Mouse (Mus musculus) MEL (cell line): Measurements from ENCODE around the gene Galns. TPM values are rescaled to one million over a fixed set of nuclear protein-coding genes. Genes with fewer than 3 reads are reported as not detected.

Experiments used
- DNase-seq: peaks from one replicate; pipeline ENCODE4 v3.0.0; 2011; ENCODE audit warnings: low read depth, low spot score
- H3K27ac ChIP-seq: 2 replicates; pipeline ENCODE4 v1.5.1; 2012; ENCODE audit warnings: low read depth, mild to moderate bottlenecking, control low read depth, low read length, moderate library complexity; ENCODE audit not compliant: control insufficient read depth
- H3K27me3 ChIP-seq, 2 experiments: fragments of 150-350 bp in 1 of 2; sonication (generic) in 1 of 2; 2 replicates each; pipeline ENCODE4 v1.6.1; 2012; ENCODE audit warnings: low read length in 2 of 2, mild to moderate bottlenecking in 2 of 2, improper control_type of control experiment in 1 of 2, moderate library complexity in 1 of 2; ENCODE audit not compliant: insufficient read depth in 2 of 2, control insufficient read depth in 1 of 2
- H3K36me3 ChIP-seq, 2 experiments: 2 replicates each; pipeline ENCODE4 v1.6.1; 2012 to 2014; ENCODE audit warnings: low read length in 2 of 2, improper control_type of control experiment in 1 of 2, inconsistent platforms in 1 of 2, mild to moderate bottlenecking in 1 of 2; ENCODE audit not compliant: insufficient read depth in 2 of 2, control insufficient read depth in 1 of 2
- H3K4me1 ChIP-seq, 2 experiments: fragments of 150-350 bp in 1 of 2; sonication (generic) in 1 of 2; 2 replicates each; pipeline ENCODE4 v1.6.1; 2012; ENCODE audit warnings: low read length in 2 of 2, improper control_type of control experiment in 1 of 2, mild to moderate bottlenecking in 1 of 2; ENCODE audit not compliant: insufficient read depth in 2 of 2, control insufficient read depth in 1 of 2
- H3K4me3 ChIP-seq, 2 experiments: fragments of 150-350 bp in 1 of 2; sonication (generic) in 1 of 2; 2 replicates each; pipeline ENCODE4 v1.5.1; 2012; ENCODE audit warnings: low read depth in 2 of 2, low read length in 2 of 2, mild to moderate bottlenecking in 2 of 2, moderate library complexity in 2 of 2, control low read depth in 1 of 2, improper control_type of control experiment in 1 of 2; ENCODE audit not compliant: control insufficient read depth in 1 of 2, insufficient read depth in 1 of 2
- H3K79me2 ChIP-seq: 2 replicates; pipeline ENCODE4 v1.6.1; 2012; ENCODE audit warnings: mild to moderate bottlenecking, low read length, moderate library complexity; ENCODE audit not compliant: control insufficient read depth, poor library complexity, insufficient read depth
- H3K9ac ChIP-seq: 2 replicates; pipeline ENCODE4 v1.6.1; 2012; ENCODE audit warnings: low read depth, mild to moderate bottlenecking, control low read depth, low read length, moderate library complexity; ENCODE audit not compliant: control insufficient read depth, poor library complexity, severe bottlenecking
- H3K9me3 ChIP-seq: fragments of 150-350 bp; sonication (generic); replicated peaks from 2 replicates; pipeline ENCODE4 v1.6.1; 2012; ENCODE audit warnings: mild to moderate bottlenecking, low read length, improper control_type of control experiment, moderate library complexity; ENCODE audit not compliant: insufficient read depth
- BHLHE40 ChIP-seq: IDR thresholded peaks from 2 replicates; pipeline ENCODE4 v1.6.1; 2012; ENCODE audit warnings: low read depth, mild to moderate bottlenecking, inconsistent platforms, low read length, improper control_type of control experiment, borderline replicate concordance
- CTCF ChIP-seq, 3 experiments: IDR thresholded peaks in 2 of 3; conservative IDR thresholded peaks in 1 of 3; 2 replicates each; pipeline ENCODE4 v1.5.1; 2011 to 2012; ENCODE audit warnings: low read length in 3 of 3, low read depth in 2 of 3, mild to moderate bottlenecking in 2 of 3, improper control_type of control experiment in 1 of 3, inconsistent platforms in 1 of 3, mixed read lengths in 1 of 3, moderate library complexity in 1 of 3; ENCODE audit not compliant: control insufficient read depth in 1 of 3, insufficient read depth in 1 of 3, poor library complexity in 1 of 3, severe bottlenecking in 1 of 3
- EP300 ChIP-seq, 2 experiments: IDR thresholded peaks; 2 replicates each; pipeline ENCODE4 v1.6.1; 2011; ENCODE audit warnings: improper control_type of control experiment in 2 of 2, low read length in 2 of 2, low read depth in 1 of 2, mild to moderate bottlenecking in 1 of 2
- HCFC1 ChIP-seq: IDR thresholded peaks from 2 replicates; pipeline ENCODE4 v1.6.1; 2012; ENCODE audit warnings: low read depth, mild to moderate bottlenecking, inconsistent platforms, low read length, improper control_type of control experiment, moderate library complexity
- MAX ChIP-seq: IDR thresholded peaks from 2 replicates; pipeline ENCODE4 v1.6.1; 2011; ENCODE audit warnings: low read length, improper control_type of control experiment
- MAZ ChIP-seq: IDR thresholded peaks from 2 replicates; pipeline ENCODE4 v1.6.1; 2012; ENCODE audit warnings: low read depth, mild to moderate bottlenecking, inconsistent platforms, low read length, improper control_type of control experiment
- MXI1 ChIP-seq: IDR thresholded peaks from 2 replicates; pipeline ENCODE4 v1.6.1; 2011; ENCODE audit warnings: mild to moderate bottlenecking, low read depth, low read length, improper control_type of control experiment
- NRF1 ChIP-seq: IDR thresholded peaks from 2 replicates; pipeline ENCODE4 v1.6.1; 2014; ENCODE audit warnings: low read depth, mild to moderate bottlenecking, inconsistent platforms, low read length, improper control_type of control experiment, moderate library complexity; ENCODE audit not compliant: poor library complexity, insufficient read depth, severe bottlenecking
- POLR2A ChIP-seq, 2 experiments: IDR thresholded peaks; 2 replicates each; pipeline ENCODE4 v1.6.1; 2011 to 2012; ENCODE audit warnings: low read length in 2 of 2, mild to moderate bottlenecking in 2 of 2, control low read depth in 1 of 2, improper control_type of control experiment in 1 of 2, low read depth in 1 of 2, moderate library complexity in 1 of 2; ENCODE audit not compliant: control insufficient read depth in 1 of 2, insufficient read depth in 1 of 2, poor library complexity in 1 of 2
- POLR2AphosphoS2 ChIP-seq: IDR thresholded peaks from 2 replicates; pipeline ENCODE4 v1.6.1; 2011; ENCODE audit warnings: low read length, improper control_type of control experiment
- RAD21 ChIP-seq: IDR thresholded peaks from 2 replicates; pipeline ENCODE4 v1.6.1; 2011; ENCODE audit warnings: mild to moderate bottlenecking, low read depth, low read length, improper control_type of control experiment
- SIN3A ChIP-seq: IDR thresholded peaks from 2 replicates; pipeline ENCODE4 v1.6.1; 2012; ENCODE audit warnings: low read length, improper control_type of control experiment, inconsistent platforms
- SMC3 ChIP-seq: IDR thresholded peaks from 2 replicates; pipeline ENCODE4 v1.6.1; 2011; ENCODE audit warnings: low read depth, low read length, improper control_type of control experiment
- TAL1 ChIP-seq: IDR thresholded peaks from 2 replicates; pipeline ENCODE4 v1.6.1; 2012; ENCODE audit warnings: mild to moderate bottlenecking, inconsistent platforms, low read length, moderate library complexity, mixed read lengths
- TBP ChIP-seq: IDR thresholded peaks from 2 replicates; pipeline ENCODE4 v1.8.0; 2011; ENCODE audit warnings: low read depth, low read length, improper control_type of control experiment
- UBTF ChIP-seq: IDR thresholded peaks from 2 replicates; pipeline ENCODE4 v1.6.1; 2012; ENCODE audit warnings: low read depth, mild to moderate bottlenecking, inconsistent platforms, low read length, improper control_type of control experiment, moderate library complexity, borderline replicate concordance; ENCODE audit not compliant: insufficient read depth
- USF1 ChIP-seq: IDR thresholded peaks from 2 replicates; pipeline ENCODE4 v1.6.1; 2014; ENCODE audit warnings: low read depth, mild to moderate bottlenecking, inconsistent platforms, low read length, improper control_type of control experiment, moderate library complexity
- ZC3H11A ChIP-seq: IDR thresholded peaks from 2 replicates; pipeline ENCODE4 v1.6.1; 2012; ENCODE audit warnings: low read depth, mild to moderate bottlenecking, inconsistent platforms, low read length, improper control_type of control experiment
- ZNF384 ChIP-seq: IDR thresholded peaks from 2 replicates; pipeline ENCODE4 v1.6.1; 2012; ENCODE audit warnings: low read depth, mild to moderate bottlenecking, inconsistent platforms, low read length, improper control_type of control experiment
- polyA plus RNA-seq, 2 experiments: library from polyadenylated mRNA; stranded (reverse) in 1 of 2; unstranded in 1 of 2; fragments of >175 nt in 1 of 2; fragments of >200 nt in 1 of 2; gene quantifications; 2 replicates each; pipeline versions ENCODE4 v1.2.1 to v1.2.4; 2012; ENCODE audit warnings: low replicate concordance in 2 of 2, low read depth in 1 of 2; ENCODE audit not compliant: insufficient read length in 2 of 2, insufficient read depth in 1 of 2, missing spikeins in 1 of 2
- total RNA-seq: library from RNA; depleted of rRNA; stranded (reverse); fragments of 300-350 nt; gene quantifications from 2 replicates; pipeline ENCODE4 v1.2.3, GENCODE M21; 2012

The Galns gene
- total and polyA plus RNA-seq, 3 experiments = 1.7 to 3.0 TPM; not detected in 1

DNA sequence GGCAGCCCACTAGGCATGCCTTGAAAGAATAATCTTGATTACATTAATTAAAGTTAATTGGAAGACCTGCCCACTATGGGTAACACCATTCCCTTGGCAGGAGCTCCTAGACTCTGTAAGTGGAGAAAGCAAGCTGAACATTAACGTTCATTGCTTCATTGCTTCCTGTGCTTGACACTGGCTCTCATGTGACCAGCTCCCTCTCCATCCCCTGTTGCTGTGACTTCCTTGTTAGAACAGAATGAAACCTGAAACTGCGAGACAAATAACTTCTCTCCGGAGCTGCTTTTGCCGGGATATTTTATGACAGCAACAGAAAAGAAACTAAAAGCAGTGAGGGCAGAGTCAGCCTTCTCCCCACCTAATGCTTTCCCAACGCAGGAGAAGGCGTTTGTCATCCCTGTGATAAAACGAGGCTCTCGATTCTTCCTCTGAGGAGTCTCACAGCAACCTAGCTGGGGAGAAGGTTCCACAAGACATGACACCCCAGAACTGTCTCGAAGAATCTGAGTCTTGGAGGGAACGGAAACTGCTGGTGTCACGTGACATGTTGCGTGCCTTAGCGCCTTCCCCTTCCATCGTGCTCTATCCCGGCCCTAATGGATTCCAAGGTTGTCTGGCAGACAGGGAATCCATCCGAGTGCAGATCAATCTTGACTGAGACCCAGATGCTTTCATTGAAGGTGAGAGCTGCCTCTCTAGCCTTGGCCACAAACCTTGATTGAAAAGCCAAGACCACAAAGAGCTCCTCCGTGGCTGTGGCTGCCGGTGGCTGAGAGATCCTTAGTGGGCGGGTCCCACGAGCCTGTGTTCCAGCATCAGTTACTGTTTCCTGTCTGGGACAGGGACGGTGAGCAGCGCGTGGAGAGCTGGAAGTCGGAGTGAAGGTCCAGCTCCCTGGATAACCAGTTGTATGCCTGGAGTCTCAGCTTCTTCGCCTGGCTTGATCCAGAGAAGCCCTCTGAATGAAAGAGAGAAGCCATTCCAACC, 46.6 kb downstream of the Galns start:
- no peaks in the 10 kb centered on the region for H3K27me3 ChIP-seq
- no peak for DNase-seq
- H3K27ac ChIP-seq = no peak overlapping the region
- H3K4me1 ChIP-seq = peaks cover 0 to 15% of the 10 kb centered on the region in 2 experiments; a peak in 2 of 4 replicates
- no peaks in the 10 kb centered on the region for H3K9me3 ChIP-seq
- H3K9ac ChIP-seq = no peak overlapping the region
- peaks cover 17% of the 10 kb centered on the region for H3K79me2 ChIP-seq
- TF ChIP-seq POLR2AphosphoS2 = no peak
- no peak for TF ChIP-seq POLR2A (IDR thresholded peaks at IDR 0.05; ENCODE audit: control insufficient read depth in 1 of 2, insufficient read depth in 1 of 2, low read depth in 1 of 2, low read length in 2 of 2, poor library complexity in 1 of 2)
- no peak for TF ChIP-seq SIN3A
- no peak for TF ChIP-seq ZNF384
- no peak for TF ChIP-seq MAX
- peaks cover 0 to 7% of the 10 kb centered on the region in 2 experiments; a peak in 2 of 4 replicates for H3K36me3 ChIP-seq
- H3K4me3 ChIP-seq = no peak overlapping the region

- TF ChIP-seq MAX = no peak
- TF ChIP-seq CTCF (IDR thresholded peaks at IDR 0.05 in 2 of 3, conservative IDR thresholded peaks at IDR 0.05 in 1 of 3; ENCODE audit: control insufficient read depth in 1 of 3, insufficient read depth in 1 of 3, low read depth in 2 of 3, low read length in 3 of 3, poor library complexity in 1 of 3, severe bottlenecking in 1 of 3) = no peak
- TF ChIP-seq POLR2A (IDR thresholded peaks at IDR 0.05; ENCODE audit: control insufficient read depth in 1 of 2, insufficient read depth in 1 of 2, low read depth in 1 of 2, low read length in 2 of 2, poor library complexity in 1 of 2) = no peak
- no peak for TF ChIP-seq USF1
- no peak for TF ChIP-seq TBP
- TF ChIP-seq UBTF = no peak
- TF ChIP-seq ZC3H11A = no peak
- no peak for TF ChIP-seq MAZ
- no peak for TF ChIP-seq SMC3
- no peak for TF ChIP-seq TAL1
- no peak for TF ChIP-seq NRF1
- no peak for TF ChIP-seq EP300 (IDR thresholded peaks at IDR 0.05; ENCODE audit: low read depth in 1 of 2, low read length in 2 of 2)
- no peak for TF ChIP-seq HCFC1
- no peak for TF ChIP-seq BHLHE40
- no peak for TF ChIP-seq MXI1
- no peak for TF ChIP-seq RAD21
- TF ChIP-seq, all 39 proteins: peak for 0
- Histone ChIP-seq H3K27me3 (no peaks in the 10 kb centered on the region), H3K9ac (no peak overlapping the region), H3K4me3 (no peak overlapping the region), H3K36me3 (peaks cover 0 to 4% of the 10 kb centered on the region in 2 experiments; a peak in 2 of 4 replicates), H3K9me3 (no peaks in the 10 kb centered on the region), H3K27ac (no peak overlapping the region), H3K4me1 (peaks cover 0 to 12% of the 10 kb centered on the region in 2 experiments; a peak in 2 of 4 replicates), H3K79me2 (peaks cover 9% of the 10 kb centered on the region; the same call in 1 of the 2 replicates)
- no peak for DNase-seq
These were observed 50.1 kb downstream of the Galns start for GRCm38 (mm10) chr8:122561199-122561598.
